Mouse (Mus musculus) brain, embryonic 14.5 days (tissue): ENCODE measurements around the gene Casp7.

ENCODE experiments used
- CTCF ChIP-seq: fragments of 200-500 bp; IDR thresholded peaks from 2 replicates; pipeline ENCODE4 v1.5.1; 2012; ENCODE audit warnings: inconsistent platforms, mild to moderate bottlenecking, moderate library complexity, borderline replicate concordance; ENCODE audit not compliant: insufficient read depth, insufficient read length; ENCODE audit errors: extremely low read depth
- POLR2A ChIP-seq: fragments of 200-500 bp; IDR thresholded peaks from 2 replicates; pipeline ENCODE4 v1.6.1; 2012; ENCODE audit warnings: mild to moderate bottlenecking, inconsistent platforms, borderline replicate concordance; ENCODE audit not compliant: poor library complexity, insufficient read depth, insufficient read length, severe bottlenecking; ENCODE audit errors: extremely low read depth

- TF ChIP-seq CTCF (no peak), POLR2A (no peak)
Measured at GRCm38 (mm10) chr19:56387726-56388302, 9.1 kb upstream of the Casp7 start.
